8 mouse cellular contexts compared by ENCODE assay signal in genomic region chr2:158146223-158146622, GRCm38 (mm10). TPM values are rescaled to one million over a fixed set of nuclear protein-coding genes. Genes with fewer than 3 reads are reported as not detected.
DNase-seq lines count a peak whose midpoint lies in the region; ATAC-seq and TF ChIP-seq lines count a peak whose summit lies in the region.

Gene Tgm2, minus strand, starts transcription at chr2:158146436.

- no peak for TF ChIP-seq EP300 in ES-Bruce4 (IDR thresholded peaks at IDR 0.05; ENCODE audit: insufficient read depth, low read depth, low read length)

- H3K4me3 ChIP-seq in ES-Bruce4 (ENCODE audit: low read depth, low read length), result peak within 1 kb of the TSS; percentile 59
- H3K4me3 ChIP-seq in forebrain, embryonic 15.5 days, result peak within 1 kb of the TSS; percentile 29
- peak within 1 kb of the TSS; percentile 49 for H3K4me3 ChIP-seq in lung, embryonic 14.5 days (ENCODE audit: low read depth, low read length)

- peak; percentile 51; the same call in 1 of the 2 replicates for ATAC-seq in forebrain, embryonic 15.5 days (replicated peaks)
- ATAC-seq in lung, embryonic 14.5 days (ENCODE audit: insufficient read depth), result peak; percentile 76
- ATAC-seq in neutrophil, adult 5-6 weeks (ENCODE audit: extremely low read depth, insufficient number of reproducible peaks, low FRiP score, poor library complexity, severe bottlenecking), result peak; percentile 79

- no peaks in the 10 kb centered on the region for H3K9me3 ChIP-seq in ES-Bruce4 (replicated peaks; ENCODE audit: control insufficient read depth, insufficient read depth, low read length, poor library complexity, severe bottlenecking)
- H3K9me3 ChIP-seq in forebrain, embryonic 15.5 days, result no peaks in the 10 kb centered on the region
- no peaks in the 10 kb centered on the region for H3K9me3 ChIP-seq in lung, embryonic 14.5 days (ENCODE audit: low read depth, low read length)

- intact Hi-C loops in heart, postnatal 25 days (cut with DNase I), result loop anchor here (1.0 to 5.0 kb wide), 4 partner anchors 39 to 97 kb away; no protein-coding TSS in a partner anchor

- H3K4me1 ChIP-seq in ES-Bruce4 (ENCODE audit: control insufficient read depth, insufficient read depth, low read length), result no peaks in the 10 kb centered on the region
- peaks cover 6% of the 10 kb centered on the region for H3K4me1 ChIP-seq in forebrain, embryonic 15.5 days
- H3K4me1 ChIP-seq in lung, embryonic 14.5 days (ENCODE audit: insufficient read depth), result peaks cover 16% of the 10 kb centered on the region

- peak within 1 kb of the TSS; percentile 52 for H3K4me2 ChIP-seq in forebrain, embryonic 15.5 days (replicated peaks)
- H3K4me2 ChIP-seq in lung, embryonic 14.5 days, result peak within 1 kb of the TSS; percentile 79

- TF ChIP-seq CTCF in ES-Bruce4 (IDR thresholded peaks at IDR 0.05; ENCODE audit: low read depth, low read length), result peak; percentile 70
- peak; percentile 74 for TF ChIP-seq CTCF in lung, embryonic 14.5 days (IDR thresholded peaks at IDR 0.05; ENCODE audit: low read depth)

- H3K27me3 ChIP-seq in ES-Bruce4 (ENCODE audit: control insufficient read depth, insufficient read depth, low read length, poor library complexity, severe bottlenecking), result no peaks in the 10 kb centered on the region
- peaks cover 3% of the 10 kb centered on the region; the same call in 1 of the 2 replicates for H3K27me3 ChIP-seq in forebrain, embryonic 15.5 days
- H3K27me3 ChIP-seq in lung, embryonic 14.5 days (ENCODE audit: insufficient read depth, low read length), result no peaks in the 10 kb centered on the region

- DNase-seq in cerebellum, adult 11 months, result peak; percentile 77
- DNase-seq in heart, postnatal 25 days (ENCODE audit: low spot score), result peak; percentile 84
- peak; percentile 30 to 78 for DNase-seq in layer of hippocampus, adult 18-20 months (ENCODE audit: low spot score in 2 of 2)
- peak; percentile 93 for DNase-seq in lung, embryonic 14.5 days
- DNase-seq in thymus, adult 18-20 months, result peak; percentile 56

- WGBS in forebrain, embryonic 15.5 days, result 2% methylated on average over 33 of the region's 33 CpGs
- WGBS in lung, embryonic 14.5 days, result 2% methylated on average over 19 of the region's 33 CpGs

- no peaks in the 10 kb centered on the region for H3K36me3 ChIP-seq in ES-Bruce4 (ENCODE audit: control insufficient read depth, insufficient read depth, low read length, poor library complexity, severe bottlenecking)
- H3K36me3 ChIP-seq in forebrain, embryonic 15.5 days, result no peaks in the 10 kb centered on the region
- H3K36me3 ChIP-seq in lung, embryonic 14.5 days (ENCODE audit: insufficient read depth), result peaks cover 12% of the 10 kb centered on the region; the same call in 1 of the 2 replicates

- no peak within 1 kb of the TSS for H3K27ac ChIP-seq in ES-Bruce4 (ENCODE audit: insufficient read depth, low read length)
- no peak within 1 kb of the TSS for H3K27ac ChIP-seq in forebrain, embryonic 15.5 days (replicated peaks)
- peak within 1 kb of the TSS; percentile 14; the same call in 1 of the 2 replicates for H3K27ac ChIP-seq in lung, embryonic 14.5 days (ENCODE audit: low read depth)

- peak within 1 kb of the TSS; percentile 27; the same call in 1 of the 2 replicates for H3K9ac ChIP-seq in ES-Bruce4 (ENCODE audit: low read depth, poor library complexity, severe bottlenecking)
- H3K9ac ChIP-seq in forebrain, embryonic 15.5 days (replicated peaks), result peak within 1 kb of the TSS; percentile 41; the same call in 1 of the 2 replicates
- peak within 1 kb of the TSS; percentile 63 for H3K9ac ChIP-seq in lung, embryonic 14.5 days

- no peak for TF ChIP-seq POLR2A in ES-Bruce4 (IDR thresholded peaks at IDR 0.05; ENCODE audit: insufficient read depth, low read length)

RNA-seq across cellular contexts. Expression of gene Tgm2, which starts in this region (rescaled TPM):
- 18.4 and 23.2 TPM in 2 replicates for polyA plus RNA-seq in ES-Bruce4 (2011; ENCODE audit: insufficient read depth, insufficient read length, low read depth, missing spikeins)
- 4.7 and 5.0 TPM in 2 replicates for polyA plus RNA-seq in forebrain, embryonic 15.5 days (2015; fragmentation: Nextera tagmentation; extraction: Ambion mirVana)
- 100 to 1,000 TPM; 238 to 253 TPM for total RNA-seq in heart, postnatal 25 days (2021)
- 10 to 100 TPM; 11.0 to 11.1 TPM for total RNA-seq in layer of hippocampus, adult 18-20 months (2021)
- polyA plus RNA-seq in lung, embryonic 14.5 days (2014; fragmentation: Nextera tagmentation; extraction: Ambion mirVana), result 40.8 and 41.7 TPM in 2 replicates
- total RNA-seq in neutrophil, adult 5-6 weeks (2017), result 16.6 and 20.3 TPM in 2 replicates

Comparison
In these comparisons a context has a peak if more than half of its experiments do, and no peak if none do; other contexts are left out.
1. RNA of gene Tgm2 (total RNA-seq): 238 to 253 TPM in heart, postnatal 25 days; 16.6 to 20.3 TPM in neutrophil, adult 5-6 weeks and 11.0 to 11.1 TPM in layer of hippocampus, adult 18-20 months; every median in the first group is over 10 times any median in the second.
2. Peak in every context shown above with its lines, with median percentiles within 50 percentile points of each other: H3K4me3 ChIP-seq, H3K9ac ChIP-seq, DNase-seq and ATAC-seq.